Mouse (Mus musculus) G1E (cell line): ENCODE results near the gene Cd300ld5.

ENCODE experiments used
- CTCF ChIP-seq: IDR thresholded peaks from 2 replicates; pipeline ENCODE4 v1.5.1; 2012; ENCODE audit warnings: low read depth, low read length, inconsistent platforms, mixed read lengths
- GATA1 ChIP-seq: IDR thresholded peaks from 2 replicates; pipeline ENCODE4 v1.6.1; 2012; ENCODE audit warnings: borderline replicate concordance, low read length, inconsistent platforms, mixed read lengths
- TAL1 ChIP-seq: conservative IDR thresholded peaks from 2 replicates; pipeline ENCODE4 v1.6.1; 2012; ENCODE audit warnings: low read depth, low read length, inconsistent platforms, mixed read lengths

GRCm38 (mm10) chr11:115059797-115060196 lies 22.2 kb upstream of the Cd300ld5 start:
- TF ChIP-seq CTCF (no peak), TAL1 (no peak), GATA1 (no peak)
